Mouse (Mus musculus) heart, postnatal 10 days (tissue): Measurements from ENCODE around the gene Gm21767. TPM values are rescaled to one million over a fixed set of nuclear protein-coding genes. Genes with fewer than 3 reads are reported as not detected.
"Not testable (repeated sequence)": the region's sequence is repeated elsewhere in the genome, so short reads cannot be mapped to it uniquely, and the experiment has no call there.

Experiments used
- DNase-seq, 2 experiments: peaks; one replicate each; pipeline ENCODE4 v3.0.0; 2021
- intact Hi-C: fragments of 180-260 bp; cut with DNase I; formaldehyde crosslinking; loops from one replicate; pipeline ENCODE4 v1.15.1; 2025
- total RNA-seq, 2 experiments: library from RNA; stranded (reverse); gene quantifications; 2 replicates each; pipeline ENCODE4 v1.2.3; 2021

Gm21767 gene
- not detected for total RNA-seq

DNA sequence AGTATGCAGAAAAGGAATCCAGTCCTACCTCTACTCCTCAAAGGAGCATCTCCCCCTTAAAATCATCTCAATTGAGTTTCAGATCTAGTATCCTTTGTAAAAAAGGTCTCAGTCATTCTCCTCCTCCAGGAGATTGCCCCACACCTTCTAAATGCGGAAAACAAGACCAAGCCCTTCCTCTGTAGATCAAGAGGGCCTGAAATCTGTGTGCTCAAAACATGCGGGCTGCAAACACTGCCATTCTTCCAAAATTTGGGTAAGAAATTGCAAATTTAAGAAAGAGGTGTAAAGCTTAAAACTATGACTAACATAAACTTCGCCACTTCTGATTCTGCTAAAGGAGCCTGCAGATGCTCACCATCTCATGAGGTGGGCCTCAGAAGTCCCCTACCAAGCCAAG, at the start of gene Gm21767:
Gm21767 (plus strand) TSS at position 301 of the 400 bp plus-strand sequence.
- intact Hi-C loops: not testable (repeated sequence)

More for the DNA sequence above, at the start of gene Gm21767:
- not testable (repeated sequence) for DNase-seq
